Mouse (Mus musculus) right cerebral cortex, postnatal 4 days (tissue): ENCODE measurements at regions not wholly inside any gene's neighbourhood (a gene's known extent, or its start where the extent isn't known, plus 50 kb on each side); places are given as distances from the start of the nearest gene placed in this dataset.
A peak's percentile ranks its signal among the peaks of the same experiment; 100 is the strongest.

Experiments used
- DNase-seq: peaks from one replicate; pipeline ENCODE4 v3.0.0-alpha.2; 2022

DNA sequence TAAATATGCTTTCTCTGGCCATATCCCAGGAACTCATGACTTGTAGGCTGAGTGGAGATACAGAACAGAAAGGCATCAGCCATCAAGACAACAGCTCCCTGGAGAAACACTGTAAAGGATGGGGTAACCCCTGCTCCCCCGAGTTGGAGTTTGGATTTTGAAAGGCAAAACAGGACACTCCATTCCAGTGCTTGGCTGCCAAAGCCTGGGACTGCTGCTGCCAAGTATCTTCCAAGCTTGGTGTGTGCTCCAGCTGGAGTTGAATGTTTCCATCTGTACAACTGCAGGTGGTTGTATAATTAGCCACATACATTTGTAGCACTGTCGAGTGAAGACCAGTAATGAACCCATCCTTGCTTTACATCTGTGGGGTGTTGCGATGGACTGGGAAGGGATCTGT, 62.1 kb downstream of the 4933412E24Rik start:
- peak; percentile 13 for DNase-seq

DNA sequence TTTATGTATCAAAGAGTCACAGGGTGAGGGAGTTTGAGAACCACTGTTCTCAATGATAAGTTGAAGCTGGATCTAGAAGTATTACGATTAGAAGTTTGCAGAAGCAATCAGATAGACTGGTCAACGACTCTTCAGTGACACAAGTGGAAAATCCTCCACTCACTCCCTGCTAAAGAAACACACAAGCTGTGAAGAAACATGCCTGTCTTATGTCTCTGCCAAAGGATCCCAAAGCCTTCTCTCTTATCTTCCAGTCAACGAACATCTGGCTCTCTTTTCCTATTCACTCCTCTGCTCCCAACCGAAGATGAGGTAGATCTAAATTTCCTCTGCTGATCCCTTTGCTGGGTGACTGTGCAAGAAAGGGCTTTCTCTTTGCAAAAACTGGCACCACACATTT, 62.6 kb downstream of the 4933412E24Rik start:
- no peak for DNase-seq

DNA sequence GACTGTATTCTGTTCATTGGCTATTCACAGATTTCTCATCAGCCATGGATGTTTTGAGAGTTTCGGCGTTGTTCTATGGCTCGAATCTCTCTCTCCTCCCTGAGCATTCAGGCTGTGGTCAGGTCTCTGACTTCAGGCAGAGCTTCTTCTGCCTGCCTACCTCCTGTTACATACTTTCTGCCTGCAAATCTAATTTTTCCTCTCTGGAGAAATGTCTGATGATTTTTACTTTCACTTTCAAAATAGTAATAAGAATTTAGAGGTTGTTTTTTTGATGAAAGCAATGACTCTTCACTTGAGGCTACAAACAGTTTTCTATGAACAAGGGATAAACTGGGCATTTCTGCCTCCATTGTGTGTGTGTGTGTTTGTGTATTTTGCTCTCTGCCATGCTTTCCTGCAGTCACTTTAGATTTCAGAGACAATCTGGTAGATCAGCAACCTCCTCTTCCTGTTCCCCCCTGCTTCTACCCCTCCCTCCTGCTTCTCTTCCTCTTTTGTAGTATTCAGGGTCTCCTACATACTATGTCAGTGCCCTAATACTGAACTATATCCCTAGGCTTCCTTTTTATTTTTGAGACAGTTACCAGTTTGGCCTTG, 65.7 kb downstream of the 4933412E24Rik start:
- DNase-seq: no peak

DNA sequence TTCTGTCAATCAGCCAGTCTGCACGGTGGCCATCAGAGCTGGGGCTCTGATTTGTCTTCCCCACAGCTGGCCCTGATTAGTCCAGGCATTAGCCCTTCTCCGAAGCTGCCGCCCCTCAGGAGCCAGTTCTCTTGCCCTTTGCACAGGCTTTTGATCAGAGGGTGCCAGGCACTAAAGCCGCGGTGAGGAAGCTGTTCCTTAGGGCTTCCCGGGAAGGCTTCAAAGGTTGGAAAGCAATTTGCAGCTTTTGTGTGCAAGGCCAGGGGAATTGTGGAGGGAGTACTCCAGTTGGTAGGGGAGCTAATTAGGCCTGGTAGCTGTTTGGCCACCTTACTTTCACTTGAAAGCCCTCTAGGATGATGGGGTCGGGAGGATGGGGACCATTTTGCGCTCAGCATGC, 71.2 kb downstream of the 4933412E24Rik start:
- no peak for DNase-seq

DNA sequence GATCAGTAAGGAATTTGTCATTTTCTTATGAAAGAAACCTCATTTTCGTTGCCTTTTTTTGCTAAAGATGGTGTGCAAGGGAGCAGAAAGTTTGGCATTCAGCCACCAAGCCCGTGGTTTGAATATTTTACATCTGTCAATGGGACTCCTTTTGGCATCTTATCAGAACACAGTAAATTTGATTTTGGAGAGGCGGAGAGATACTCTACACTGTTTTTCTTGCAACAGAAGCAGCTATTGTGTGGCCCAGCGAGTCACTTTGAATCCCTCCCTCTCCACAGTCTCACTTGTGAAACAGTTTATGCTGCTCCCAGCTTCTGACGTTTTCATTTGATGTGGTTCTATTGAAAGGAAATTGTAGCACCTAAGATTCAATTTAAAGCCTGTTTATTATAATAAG, 79.9 kb downstream of the 4933412E24Rik start:
- peak; percentile 21 for DNase-seq

DNA sequence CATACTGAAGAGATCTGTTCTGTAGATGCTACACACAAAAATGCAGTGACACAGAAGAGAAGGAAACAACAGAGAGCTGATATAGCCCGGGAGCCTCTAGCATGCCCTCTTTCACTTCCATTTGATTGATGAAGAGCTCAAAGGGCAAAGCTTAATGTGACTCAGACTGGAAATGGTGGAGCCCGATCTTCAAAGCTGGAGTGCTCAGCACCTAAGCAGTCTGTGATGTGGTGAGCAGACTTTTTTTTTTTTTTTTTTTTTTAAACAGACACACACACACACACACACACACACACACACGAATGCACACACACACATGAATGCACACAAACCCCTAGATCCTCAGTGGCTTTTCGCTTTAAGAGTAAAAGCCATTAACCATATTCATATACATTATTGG, 102.6 kb downstream of the 4933412E24Rik start:
- no peak for DNase-seq

DNA sequence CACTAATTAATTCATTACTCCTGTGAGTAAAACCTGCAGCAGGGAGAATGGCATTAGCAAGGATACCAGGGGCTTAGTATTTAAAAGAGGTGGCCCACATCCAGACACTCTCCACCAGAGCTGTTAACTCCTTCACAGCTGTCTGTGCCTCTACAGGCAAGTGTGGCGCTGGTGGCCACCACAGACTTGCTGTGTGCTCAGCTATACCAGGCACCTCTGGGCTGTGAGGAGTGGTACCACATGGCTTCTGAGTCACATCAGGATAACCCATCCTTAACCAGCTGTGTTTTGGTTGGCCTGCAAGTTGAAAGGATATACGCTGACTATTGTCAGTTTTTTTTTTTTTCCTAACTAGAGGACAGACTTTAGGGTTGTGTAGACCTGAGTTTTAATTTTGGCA, 108.1 kb downstream of the 4933412E24Rik start:
- no peak for DNase-seq

DNA sequence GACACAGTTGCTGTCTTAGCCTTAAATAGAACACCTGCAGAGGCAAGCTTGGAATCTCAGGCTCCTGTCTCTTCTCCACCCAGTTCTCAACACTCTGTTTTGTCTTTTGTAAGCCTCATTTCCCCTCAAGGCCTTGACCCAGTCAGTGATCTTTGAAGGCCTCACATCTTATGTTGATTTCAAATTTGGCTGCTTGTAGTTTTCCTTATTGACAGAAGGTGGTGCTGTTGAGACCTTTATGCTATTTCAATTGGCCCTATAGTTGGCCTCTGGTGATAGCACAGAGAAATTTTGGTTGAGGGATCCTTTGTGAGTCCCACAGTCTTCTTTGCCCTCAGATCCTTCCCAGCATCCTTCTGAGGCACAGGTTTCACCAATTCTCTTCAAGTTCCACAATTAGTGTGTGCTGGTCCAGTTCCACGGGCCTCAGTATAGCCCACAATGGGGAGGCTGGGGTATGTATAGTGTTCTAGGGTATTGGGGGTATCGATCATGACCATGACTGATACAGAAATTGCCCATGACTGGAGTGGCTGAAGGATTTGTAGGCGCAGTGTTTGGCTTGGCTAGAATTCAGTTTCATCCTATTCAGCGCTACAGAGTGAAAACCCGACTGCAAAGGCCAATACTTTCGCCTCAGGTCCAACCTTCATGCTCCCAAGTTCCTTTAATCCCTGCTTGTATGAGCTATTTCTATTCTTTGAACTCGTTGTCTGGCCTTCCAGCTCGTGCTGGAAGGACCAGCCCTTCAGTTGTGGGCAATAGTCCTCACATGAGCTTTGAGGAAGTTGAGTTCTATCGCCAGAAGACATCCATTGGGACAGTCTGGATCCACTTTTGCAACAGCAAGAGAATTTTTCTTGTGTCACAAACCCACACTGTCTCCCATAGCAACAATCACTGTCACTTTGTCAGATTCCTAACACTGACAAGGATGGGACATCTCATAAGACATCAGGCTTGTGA, 110.3 kb downstream of the 4933412E24Rik start:
- DNase-seq: no peak

DNA sequence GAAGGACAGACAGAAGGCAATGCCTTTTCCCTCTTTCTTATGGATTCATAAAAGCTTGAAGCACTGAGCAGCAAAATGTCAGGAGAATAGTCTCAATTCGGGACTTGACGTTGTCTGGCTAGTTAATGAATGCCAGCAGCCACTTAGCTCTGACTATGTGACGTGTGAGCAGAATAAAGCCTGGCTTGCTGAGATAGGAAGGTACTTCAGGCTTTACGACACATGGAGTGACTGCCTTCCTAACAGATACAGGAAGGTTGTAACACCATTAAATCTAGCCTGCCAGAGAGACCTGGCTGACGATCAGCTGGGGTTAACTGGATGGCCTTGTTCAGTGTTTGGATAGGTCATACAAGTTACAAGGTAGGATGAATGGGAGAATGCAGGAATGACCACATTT, 111.7 kb downstream of the 4933412E24Rik start:
- DNase-seq: no peak

DNA sequence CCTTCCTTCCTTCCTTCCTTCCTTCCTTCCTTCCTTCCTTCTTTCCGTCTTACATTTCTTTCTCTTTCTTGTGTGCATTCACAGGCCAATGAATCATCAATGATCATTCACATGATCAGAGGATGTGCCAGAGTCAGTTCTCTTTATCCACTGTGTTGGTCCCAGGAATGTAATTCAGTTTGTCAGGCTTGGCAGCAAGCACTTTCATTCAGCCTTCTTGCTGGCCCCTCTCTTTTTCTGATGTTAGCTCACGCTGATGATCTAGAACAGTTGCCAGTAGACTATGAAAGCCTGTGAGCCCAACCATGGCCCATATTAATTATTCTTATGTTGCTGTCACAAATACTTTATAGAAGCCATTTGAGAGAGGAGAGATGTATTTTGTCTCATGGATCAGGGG, 127.4 kb downstream of the 4933412E24Rik start:
- DNase-seq: no peak

DNA sequence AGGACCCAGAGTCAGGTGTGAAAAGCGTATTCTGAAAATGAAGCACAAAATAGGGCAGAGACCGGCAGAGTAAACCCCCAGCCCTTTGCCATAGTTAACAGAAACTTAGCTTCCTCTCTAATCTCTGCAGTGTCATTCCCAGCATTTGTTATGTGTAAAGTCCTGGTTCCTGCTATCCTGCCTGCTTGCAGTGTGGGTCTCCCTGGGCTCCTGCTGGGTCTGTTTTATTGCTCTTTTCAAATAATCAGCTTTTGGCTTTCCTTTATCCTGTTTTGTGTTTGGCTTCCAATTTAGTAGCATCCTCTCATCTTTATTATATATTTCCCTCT, 128.3 kb downstream of the 4933412E24Rik start:
- no peak for DNase-seq

DNA sequence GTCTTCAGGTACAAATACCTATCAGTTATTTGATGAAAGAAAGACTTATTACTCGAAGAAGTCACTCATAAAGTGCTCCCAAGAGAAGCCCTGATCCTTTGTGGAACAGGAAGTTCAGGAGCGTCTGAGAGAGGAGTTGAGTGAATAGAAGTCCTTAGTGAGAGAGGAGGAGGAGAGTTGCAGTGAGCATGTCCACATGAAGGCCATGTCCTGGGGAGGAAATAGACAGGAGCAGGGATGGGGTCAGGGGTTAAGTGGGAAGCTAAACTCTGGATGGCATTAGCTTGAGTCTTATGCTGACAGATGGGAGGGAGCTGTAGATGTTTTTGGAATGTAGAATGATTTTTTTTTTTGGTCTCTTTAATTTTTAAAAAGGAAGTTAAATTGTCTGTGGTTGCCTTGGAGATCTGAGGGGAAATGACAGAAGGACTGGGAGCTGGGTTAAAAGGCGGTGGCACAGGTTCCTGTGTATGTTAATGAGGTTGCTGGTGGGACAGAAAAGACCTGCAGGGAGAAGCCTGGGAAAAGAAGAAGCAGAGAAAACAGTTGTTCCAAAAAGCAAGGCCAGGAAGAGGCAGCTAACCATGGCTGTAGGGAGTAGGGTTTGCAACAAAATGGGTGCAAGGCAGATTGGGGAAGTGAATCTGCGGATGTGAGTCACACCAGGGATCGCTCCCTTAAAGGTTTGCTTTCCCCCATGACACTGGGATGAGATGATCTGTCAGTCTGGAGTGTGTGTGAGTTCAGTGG, 128.9 kb downstream of the 4933412E24Rik start:
- DNase-seq: no peak

DNA sequence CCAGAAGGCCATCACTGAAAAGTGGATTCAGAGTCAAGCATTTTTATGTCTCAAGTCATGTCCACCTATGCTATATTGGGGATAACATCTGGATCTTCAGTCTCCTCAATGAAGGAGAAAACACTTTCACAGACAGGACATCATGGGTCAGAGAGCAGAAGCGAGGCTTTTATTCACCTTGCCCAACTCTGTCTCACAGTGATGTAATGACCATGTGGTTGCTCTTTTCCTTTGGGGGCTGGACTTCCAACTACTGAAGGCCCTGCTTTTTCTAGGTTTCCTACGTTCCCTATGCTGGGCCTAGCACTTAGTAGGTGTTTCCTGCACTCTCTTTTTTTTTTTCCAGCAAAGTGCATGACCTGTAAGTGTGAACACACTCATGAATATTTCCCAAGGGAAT, 130.4 kb downstream of the 4933412E24Rik start:
- no peak for DNase-seq

DNA sequence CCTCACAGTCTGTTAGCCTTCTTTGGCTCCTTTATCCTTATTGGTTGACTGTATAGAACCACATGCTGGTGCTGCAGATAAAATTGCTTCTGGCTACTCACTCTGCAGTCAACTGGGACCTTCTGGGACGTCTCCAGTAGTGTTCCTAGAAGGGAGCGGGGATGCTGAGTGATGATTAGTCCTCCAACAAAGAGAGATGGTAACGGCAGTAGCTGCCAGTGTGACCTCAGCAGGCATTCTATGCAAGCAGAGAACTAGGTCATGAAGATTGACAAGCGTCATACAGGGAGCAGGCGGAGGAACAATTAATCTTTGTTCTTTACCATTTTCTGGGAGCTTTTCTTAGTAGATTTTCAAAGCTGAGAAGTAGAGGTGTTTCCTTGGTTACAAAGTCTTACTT, 134.0 kb downstream of the 4933412E24Rik start:
- no peak for DNase-seq

DNA sequence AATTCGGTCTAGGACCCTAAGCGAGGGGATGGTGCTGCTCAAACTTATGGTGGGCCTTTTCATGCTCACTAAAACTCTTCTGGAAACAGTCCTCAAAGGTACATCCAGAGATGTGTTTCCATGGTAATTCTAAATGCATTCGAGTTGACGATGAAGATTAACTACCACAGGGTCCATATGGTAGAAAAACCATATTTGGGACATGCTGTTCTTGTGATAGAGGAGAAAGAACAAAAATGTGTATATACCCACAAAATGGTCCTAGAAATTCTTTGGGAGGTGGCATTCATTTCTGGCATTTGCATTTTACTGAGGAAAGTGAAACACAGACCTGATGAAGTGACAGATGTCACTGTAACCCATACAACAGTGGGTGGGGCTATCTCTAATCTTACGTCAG, 136.0 kb downstream of the 4933412E24Rik start:
- no peak for DNase-seq

DNA sequence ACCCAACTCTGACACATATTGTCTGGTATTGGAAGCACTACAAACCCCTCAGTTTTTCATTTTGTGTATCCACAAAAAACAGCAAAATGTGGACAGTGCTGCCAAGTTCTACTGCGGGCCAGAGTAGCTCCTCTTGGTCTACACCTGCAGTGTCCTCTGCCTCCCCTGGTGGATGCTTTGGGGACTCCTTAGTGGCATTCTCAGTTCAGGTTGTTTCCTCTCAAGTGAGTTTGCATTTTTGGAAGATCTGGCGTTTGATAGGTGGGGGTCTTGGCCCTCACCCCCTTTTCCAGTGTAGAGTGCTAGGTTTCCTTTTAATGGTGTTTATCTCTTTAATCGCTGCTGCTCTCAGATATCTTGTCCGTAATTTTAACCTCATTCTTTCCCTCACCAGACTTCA, 137.1 kb downstream of the 4933412E24Rik start:
- no peak for DNase-seq

DNA sequence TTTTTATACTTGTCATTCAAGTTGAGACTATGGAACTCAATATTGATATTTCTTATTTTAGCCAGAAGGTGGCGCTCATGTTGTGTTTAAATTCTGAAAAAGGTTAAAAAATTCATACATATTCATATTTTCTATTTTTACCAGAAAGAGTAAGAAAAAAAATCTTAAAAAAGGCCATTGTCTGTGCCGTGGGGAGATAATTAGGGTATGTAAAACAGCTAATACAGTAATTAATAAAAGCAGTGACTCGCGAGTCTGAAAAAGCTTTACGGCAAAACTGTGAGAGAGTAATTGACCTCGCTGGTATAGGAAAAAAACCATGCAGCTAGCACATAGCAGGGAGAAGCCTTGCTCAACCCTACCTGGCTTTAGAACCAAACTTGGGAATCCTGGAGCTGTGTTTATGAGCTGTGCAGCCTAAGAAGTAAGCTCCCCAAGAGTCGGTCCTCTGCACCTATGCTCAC, 140.1 kb downstream of the 4933412E24Rik start:
- DNase-seq: peak; percentile 6

DNA sequence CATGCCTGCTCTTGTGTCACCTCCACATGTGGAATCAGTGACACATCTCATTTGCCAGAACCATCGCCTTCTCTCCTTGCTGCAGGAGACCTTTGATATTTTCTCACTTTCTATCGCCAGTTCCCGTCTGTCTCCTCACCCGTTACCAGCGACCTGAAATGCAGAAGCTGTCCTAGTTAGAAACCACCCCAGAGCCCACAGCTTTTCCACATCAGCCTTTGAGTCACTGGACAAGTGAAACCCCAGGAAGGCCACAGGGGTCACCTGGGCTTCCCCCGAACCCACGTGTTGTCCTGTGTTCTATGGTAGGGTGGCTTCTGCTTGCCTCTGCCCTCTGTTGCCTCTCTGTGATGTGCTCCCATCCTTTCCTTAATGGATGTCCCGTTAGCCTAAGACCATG, 149.7 kb downstream of the 4933412E24Rik start:
- no peak for DNase-seq

DNA sequence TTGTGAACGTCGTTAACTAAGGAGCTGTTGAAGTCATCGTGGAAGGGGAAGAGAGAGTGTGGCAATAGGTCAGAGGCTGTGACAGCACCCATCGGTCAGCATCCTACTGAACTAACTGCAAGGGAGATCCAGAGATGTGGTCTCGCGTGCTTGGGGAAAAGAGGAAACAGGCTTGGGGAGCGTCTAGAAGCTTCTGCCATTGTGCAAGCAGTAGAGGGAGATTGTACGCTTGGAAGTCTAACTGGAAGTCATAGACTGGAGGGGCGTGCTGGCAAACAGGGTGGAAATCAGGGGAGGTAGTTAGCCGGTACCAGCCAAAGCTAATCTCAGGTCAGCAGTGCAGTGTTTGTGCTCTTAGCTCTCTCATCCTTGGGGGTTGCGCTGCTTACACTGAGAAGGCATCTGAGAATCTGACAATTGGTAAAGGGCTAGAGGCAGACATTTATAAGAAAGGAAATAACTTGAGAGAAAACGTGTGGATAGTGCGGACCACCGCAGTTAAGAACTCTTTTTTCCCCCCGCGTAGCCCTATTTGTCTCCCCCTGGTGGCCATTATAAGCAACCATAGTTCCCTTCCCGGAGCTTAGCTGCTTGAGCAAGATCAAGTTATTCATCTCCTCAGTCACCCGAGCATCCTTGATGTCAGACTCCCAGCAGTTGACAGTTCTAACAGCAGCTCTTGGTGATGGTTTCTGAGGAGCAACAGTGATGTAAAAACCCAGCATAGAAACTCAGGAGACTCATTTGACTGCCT, 151.5 kb downstream of the 4933412E24Rik start:
- DNase-seq: no peak

DNA sequence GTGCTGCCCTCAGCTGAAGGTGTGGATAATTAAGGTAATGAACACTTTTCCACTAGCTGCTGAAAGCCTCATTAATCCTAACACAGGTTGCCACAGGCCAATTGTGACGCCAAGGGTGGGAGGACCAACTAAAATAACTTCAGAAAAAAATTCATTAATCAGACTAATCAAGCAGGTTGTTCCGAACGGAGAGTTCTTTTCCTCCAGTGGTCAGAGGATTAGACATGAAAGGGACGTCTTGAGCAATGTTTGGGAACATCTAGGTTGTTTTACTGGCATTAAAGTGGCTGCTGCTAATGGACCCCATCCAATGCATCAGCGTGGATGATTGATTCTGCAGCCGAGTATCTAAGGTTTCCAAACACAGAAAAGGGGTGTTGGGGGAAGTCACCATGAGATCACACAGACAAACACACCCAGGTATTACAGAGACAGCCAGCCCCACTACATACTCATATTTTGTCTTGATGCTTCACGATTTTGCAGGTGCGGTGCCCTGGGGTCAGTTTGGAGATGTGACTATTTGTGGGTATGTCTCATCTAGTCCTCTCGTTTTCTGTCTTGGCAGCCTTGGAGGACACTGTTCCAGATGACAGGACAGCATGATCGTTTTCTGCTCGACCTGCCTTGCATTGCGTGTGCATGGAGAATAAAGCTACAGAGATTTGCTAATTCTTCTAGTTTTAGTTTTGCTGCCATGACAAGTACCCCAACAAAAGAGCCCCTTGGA, 164.0 kb downstream of the 4933412E24Rik start:
- DNase-seq: no peak

DNA sequence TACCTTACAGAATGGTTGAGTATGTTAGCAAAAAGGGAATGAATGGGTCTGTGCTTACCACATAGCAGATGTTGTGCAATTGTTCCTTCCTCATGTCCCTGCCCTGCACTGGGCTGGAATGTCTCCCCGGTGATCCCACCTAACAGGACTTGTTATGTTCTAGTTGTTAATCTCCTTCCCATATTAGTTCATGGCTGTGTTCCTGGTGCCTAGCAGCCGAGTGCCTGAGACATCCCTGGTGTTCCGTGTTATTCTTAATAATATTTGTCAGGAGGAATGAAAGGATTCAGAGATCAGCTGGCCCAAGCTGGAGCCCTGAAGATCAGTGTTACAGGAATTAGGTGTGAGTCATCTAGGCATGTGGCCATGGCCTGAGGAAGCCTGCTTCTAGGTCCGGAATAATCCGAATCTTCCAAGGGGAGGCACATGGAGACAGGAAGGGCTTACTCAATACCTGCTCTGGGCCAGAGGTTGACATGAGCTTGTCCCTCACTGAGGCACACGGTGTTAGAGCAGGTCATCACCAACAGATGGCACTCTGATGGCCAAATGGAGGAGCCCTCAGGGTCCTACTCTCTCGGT, 171.2 kb downstream of the 4933412E24Rik start:
- DNase-seq: no peak

DNA sequence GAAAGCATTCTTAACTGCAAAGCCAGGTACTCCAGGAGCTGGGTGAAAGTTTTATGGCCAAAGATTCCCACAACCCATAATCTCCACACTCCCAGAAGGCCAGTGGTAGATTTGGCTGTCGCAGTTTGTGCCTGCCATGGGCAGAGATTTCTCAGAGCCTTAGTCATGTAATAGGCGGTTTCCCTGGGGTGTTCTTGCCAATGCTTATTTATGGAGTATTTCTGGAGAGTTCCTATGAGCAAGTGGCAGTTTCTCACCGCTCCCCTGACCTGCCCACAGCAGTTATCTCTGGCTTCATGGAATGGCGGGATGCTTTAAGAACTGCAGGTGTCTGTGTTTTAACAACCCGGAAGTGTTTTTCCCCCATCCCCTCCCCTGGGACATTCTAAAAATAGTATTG, 179.8 kb downstream of the 4933412E24Rik start:
- no peak for DNase-seq
